Mouse (Mus musculus) neural tube, embryonic 13.5 days (tissue): ENCODE results near the gene Agmat. TPM values are rescaled to one million over a fixed set of nuclear protein-coding genes. Genes with fewer than 3 reads are reported as not detected.
"Not testable (repeated sequence)": the region's sequence is repeated elsewhere in the genome, so short reads cannot be mapped to it uniquely, and the experiment has no call there.

Experiments used
- ATAC-seq: fragments of 200-750 bp; cut with Nextera tagmentation; 2 replicates; pipeline ENCODE4 v1.8.0; 2017; ENCODE audit warnings: low read depth, mild to moderate bottlenecking, moderate TSS enrichment, moderate library complexity
- H3K27ac ChIP-seq: fragments of 300-500 bp; sonication (generic); replicated peaks from 2 replicates; pipeline ENCODE4 v1.5.1; 2015; ENCODE audit warnings: moderate library complexity, mild to moderate bottlenecking, inconsistent platforms
- H3K27me3 ChIP-seq: fragments of 300-500 bp; sonication (generic); 2 replicates; pipeline ENCODE4 v1.6.1; 2015; ENCODE audit warnings: mild to moderate bottlenecking, inconsistent platforms
- H3K36me3 ChIP-seq: fragments of 300-500 bp; sonication (generic); 2 replicates; pipeline ENCODE4 v1.6.1; 2015; ENCODE audit warnings: mild to moderate bottlenecking, inconsistent platforms
- H3K4me1 ChIP-seq: fragments of 300-500 bp; sonication (generic); replicated peaks from 2 replicates; pipeline ENCODE4 v1.6.1; 2015; ENCODE audit warnings: inconsistent platforms
- H3K4me2 ChIP-seq: fragments of 300-500 bp; sonication (generic); 2 replicates; pipeline ENCODE4 v1.6.1; 2015; ENCODE audit warnings: inconsistent platforms, mild to moderate bottlenecking, moderate library complexity
- H3K4me3 ChIP-seq: fragments of 300-500 bp; sonication (generic); 2 replicates; pipeline ENCODE4 v1.5.1; 2015; ENCODE audit warnings: mild to moderate bottlenecking, inconsistent platforms
- H3K9ac ChIP-seq: fragments of 300-500 bp; sonication (generic); 2 replicates; pipeline ENCODE4 v1.6.1; 2015; ENCODE audit warnings: moderate library complexity, mild to moderate bottlenecking, inconsistent platforms
- H3K9me3 ChIP-seq: fragments of 300-500 bp; sonication (generic); 2 replicates; pipeline ENCODE4 v1.6.1; 2016; ENCODE audit warnings: inconsistent platforms
- WGBS: fragments of 180-500 bp; shearing (Covaris S2); methylation state at CpG from one replicate; pipeline ENCODE4 v1.1.7; 2015; 5-methylcytosine and 5-hydroxymethylcytosine counted together
- polyA plus RNA-seq: library from polyadenylated mRNA; unstranded; fragments of >200 nt; fragmentation: Nextera tagmentation; extraction: Ambion mirVana; gene quantifications from 2 replicates; pipeline ENCODE4 v1.2.1, GENCODE M21; 2015

Gene Agmat
- polyA plus RNA-seq, 1 experiment from 2014 or later, result not detected

- H3K9ac ChIP-seq, result no peak overlapping the region
- H3K4me3 ChIP-seq, result no peak overlapping the region
- peaks cover 23% of the 10 kb centered on the region for H3K4me1 ChIP-seq
- H3K27ac ChIP-seq, result no peak overlapping the region
- H3K27me3 ChIP-seq, result no peaks in the 10 kb centered on the region
- H3K9me3 ChIP-seq, result no peaks in the 10 kb centered on the region
- peaks cover 87% of the 10 kb centered on the region for H3K36me3 ChIP-seq
- ATAC-seq, result no peak
- 94% methylated on average over 3 of the region's 3 CpGs for WGBS
- no peak overlapping the region for H3K4me2 ChIP-seq
These were observed 18.5 kb downstream of the Agmat start for GRCm38 (mm10) chr4:141765008-141765407.

GRCm38 (mm10) chr4:141766316-141766667, 19.8 kb downstream of the Agmat start:
- ATAC-seq, result peak; percentile 48; the same call in 1 of the 2 replicates
- Histone ChIP-seq H3K4me2 (peak overlapping the region; percentile 24), H3K4me3 (no peak overlapping the region), H3K36me3 (peaks cover 94% of the 10 kb centered on the region), H3K9ac (no peak overlapping the region), H3K27ac (peak overlapping the region; percentile 88), H3K9me3 (no peaks in the 10 kb centered on the region), H3K27me3 (no peaks in the 10 kb centered on the region), H3K4me1 (peaks cover 23% of the 10 kb centered on the region)
- 74% methylated on average over 8 of the region's 8 CpGs for WGBS

- WGBS, result 48% methylated on average over 19 of the region's 19 CpGs
- H3K4me2 ChIP-seq, result peak overlapping the region; percentile 24
- no peaks in the 10 kb centered on the region for H3K9me3 ChIP-seq
- peak overlapping the region; percentile 88 for H3K27ac ChIP-seq
- peaks cover 23% of the 10 kb centered on the region for H3K4me1 ChIP-seq
- peaks cover 94% of the 10 kb centered on the region for H3K36me3 ChIP-seq
- no peak overlapping the region for H3K4me3 ChIP-seq
- ATAC-seq, result peak; percentile 75
- no peak overlapping the region for H3K9ac ChIP-seq
- no peaks in the 10 kb centered on the region for H3K27me3 ChIP-seq
These were observed 20.3 kb downstream of the Agmat start for GRCm38 (mm10) chr4:141766668-141767352.

- peaks cover 94% of the 10 kb centered on the region for H3K36me3 ChIP-seq
- peak overlapping the region; percentile 88 for H3K27ac ChIP-seq
- WGBS, result 72% methylated on average over 19 of the region's 19 CpGs
- H3K9me3 ChIP-seq, result no peaks in the 10 kb centered on the region
- no peak overlapping the region for H3K9ac ChIP-seq
- no peaks in the 10 kb centered on the region for H3K27me3 ChIP-seq
- ATAC-seq, result peak; percentile 62
- no peak overlapping the region for H3K4me3 ChIP-seq
- H3K4me2 ChIP-seq, result peak overlapping the region; percentile 24
- peaks cover 23% of the 10 kb centered on the region for H3K4me1 ChIP-seq
These were observed 21.0 kb downstream of the Agmat start for GRCm38 (mm10) chr4:141767353-141768036.

- no peaks in the 10 kb centered on the region for H3K27me3 ChIP-seq
- no peak overlapping the region for H3K4me3 ChIP-seq
- no peak for ATAC-seq
- H3K9me3 ChIP-seq, result no peaks in the 10 kb centered on the region
- peaks cover 94% of the 10 kb centered on the region for H3K36me3 ChIP-seq
- peaks cover 23% of the 10 kb centered on the region for H3K4me1 ChIP-seq
- no peak overlapping the region for H3K4me2 ChIP-seq
- no peak overlapping the region for H3K27ac ChIP-seq
- H3K9ac ChIP-seq, result no peak overlapping the region
- WGBS, result 94% methylated on average over 8 of the region's 8 CpGs
These were observed 23.2 kb downstream of the Agmat start for GRCm38 (mm10) chr4:141769501-141770160.

- Histone ChIP-seq H3K4me3 (no peak overlapping the region), H3K9me3 (no peaks in the 10 kb centered on the region), H3K4me2 (no peak overlapping the region), H3K36me3 (peaks cover 98% of the 10 kb centered on the region), H3K27ac (no peak overlapping the region), H3K9ac (no peak overlapping the region), H3K27me3 (no peaks in the 10 kb centered on the region), H3K4me1 (peaks cover 13% of the 10 kb centered on the region)
- WGBS, result 91% methylated on average over 8 of the region's 8 CpGs
- no peak for ATAC-seq
These were observed 25.4 kb downstream of the Agmat start for GRCm38 (mm10) chr4:141771823-141772222.

- not testable (repeated sequence) for H3K9ac ChIP-seq, H3K4me2 ChIP-seq, H3K27me3 ChIP-seq, H3K27ac ChIP-seq, H3K9me3 ChIP-seq, H3K4me1 ChIP-seq, ATAC-seq, H3K4me3 ChIP-seq
- 87% methylated on average over 4 of the region's 4 CpGs for whole genome bisulfite sequencing
- H3K36me3 ChIP-seq, result peaks cover 94% of the 10 kb centered on the region
These were observed 26.5 kb downstream of the Agmat start for GRCm38 (mm10) chr4:141773019-141773418.

GRCm38 (mm10) chr4:141779828-141780227, 33.4 kb downstream of the Agmat start:
- Histone ChIP-seq H3K9ac (no peak overlapping the region), H3K9me3 (no peaks in the 10 kb centered on the region), H3K27ac (no peak overlapping the region), H3K4me3 (no peak overlapping the region), H3K36me3 (peaks cover 93% of the 10 kb centered on the region), H3K4me1 (no peaks in the 10 kb centered on the region), H3K27me3 (no peaks in the 10 kb centered on the region), H3K4me2 (no peak overlapping the region)
- 94% methylated on average over 8 of the region's 8 CpGs for WGBS
- no peak for ATAC-seq

- no peak overlapping the region for H3K27ac ChIP-seq
- H3K4me2 ChIP-seq, result no peak overlapping the region
- no peak overlapping the region for H3K4me3 ChIP-seq
- 94% methylated on average over 8 of the region's 8 CpGs for WGBS
- no peaks in the 10 kb centered on the region for H3K27me3 ChIP-seq
- H3K4me1 ChIP-seq, result no peaks in the 10 kb centered on the region
- no peak for ATAC-seq
- no peak overlapping the region for H3K9ac ChIP-seq
- peaks cover 90% of the 10 kb centered on the region for H3K36me3 ChIP-seq
- no peaks in the 10 kb centered on the region for H3K9me3 ChIP-seq
These were observed 34.9 kb downstream of the Agmat start for GRCm38 (mm10) chr4:141781201-141781985.

GRCm38 (mm10) chr4:141784835-141785234, 38.4 kb downstream of the Agmat start:
- Histone ChIP-seq H3K9me3 (no peaks in the 10 kb centered on the region), H3K36me3 (peaks cover 76% of the 10 kb centered on the region), H3K27me3 (no peaks in the 10 kb centered on the region), H3K9ac (no peak overlapping the region), H3K4me1 (peaks cover 12% of the 10 kb centered on the region), H3K4me3 (no peak overlapping the region), H3K4me2 (no peak overlapping the region), H3K27ac (no peak overlapping the region)
- WGBS, result 80% methylated on average over 5 of the region's 5 CpGs
- ATAC-seq, result no peak

GRCm38 (mm10) chr4:141786141-141786540, 39.7 kb downstream of the Agmat start:
- Histone ChIP-seq H3K4me2 (no peak overlapping the region), H3K4me3 (no peak overlapping the region), H3K27ac (no peak overlapping the region), H3K9ac (no peak overlapping the region), H3K9me3 (no peaks in the 10 kb centered on the region), H3K36me3 (peaks cover 63% of the 10 kb centered on the region), H3K4me1 (peaks cover 17% of the 10 kb centered on the region), H3K27me3 (no peaks in the 10 kb centered on the region)
- ATAC-seq, result no peak
- 95% methylated on average over 13 of the region's 13 CpGs for WGBS

- H3K4me1 ChIP-seq, result peaks cover 22% of the 10 kb centered on the region
- no peaks in the 10 kb centered on the region for H3K27me3 ChIP-seq
- H3K27ac ChIP-seq, result no peak overlapping the region
- H3K36me3 ChIP-seq, result peaks cover 54% of the 10 kb centered on the region
- no peak for ATAC-seq
- H3K9ac ChIP-seq, result no peak overlapping the region
- H3K9me3 ChIP-seq, result no peaks in the 10 kb centered on the region
- H3K4me2 ChIP-seq, result no peak overlapping the region
- 58% methylated on average over 6 of the region's 6 CpGs for WGBS
- H3K4me3 ChIP-seq, result no peak overlapping the region
These were observed 40.6 kb downstream of the Agmat start for GRCm38 (mm10) chr4:141787046-141787445.
